Mouse (Mus musculus) heart, adult 2 months (tissue): ENCODE data around the gene Sh3bgrl3.
A peak's percentile ranks its signal among the peaks of the same experiment; 100 is the strongest.

Experiments used
- CTCF ChIP-seq: fragments of 200-600 bp; IDR thresholded peaks from 2 replicates; pipeline ENCODE4 v1.8.1; 2022; ENCODE audit warnings: antibody characterized with exemption, mild to moderate bottlenecking, moderate library complexity
- EP300 ChIP-seq: fragments of 200-500 bp; IDR thresholded peaks from 2 replicates; pipeline ENCODE4 v1.6.1; 2011; ENCODE audit warnings: low read depth, low read length, control low read depth; ENCODE audit not compliant: insufficient read depth
- POLR2A ChIP-seq: fragments of 200-500 bp; IDR thresholded peaks from 2 replicates; pipeline ENCODE4 v1.6.1; 2011; ENCODE audit warnings: mild to moderate bottlenecking, low read depth, low read length, control low read depth; ENCODE audit not compliant: insufficient read depth

DNA sequence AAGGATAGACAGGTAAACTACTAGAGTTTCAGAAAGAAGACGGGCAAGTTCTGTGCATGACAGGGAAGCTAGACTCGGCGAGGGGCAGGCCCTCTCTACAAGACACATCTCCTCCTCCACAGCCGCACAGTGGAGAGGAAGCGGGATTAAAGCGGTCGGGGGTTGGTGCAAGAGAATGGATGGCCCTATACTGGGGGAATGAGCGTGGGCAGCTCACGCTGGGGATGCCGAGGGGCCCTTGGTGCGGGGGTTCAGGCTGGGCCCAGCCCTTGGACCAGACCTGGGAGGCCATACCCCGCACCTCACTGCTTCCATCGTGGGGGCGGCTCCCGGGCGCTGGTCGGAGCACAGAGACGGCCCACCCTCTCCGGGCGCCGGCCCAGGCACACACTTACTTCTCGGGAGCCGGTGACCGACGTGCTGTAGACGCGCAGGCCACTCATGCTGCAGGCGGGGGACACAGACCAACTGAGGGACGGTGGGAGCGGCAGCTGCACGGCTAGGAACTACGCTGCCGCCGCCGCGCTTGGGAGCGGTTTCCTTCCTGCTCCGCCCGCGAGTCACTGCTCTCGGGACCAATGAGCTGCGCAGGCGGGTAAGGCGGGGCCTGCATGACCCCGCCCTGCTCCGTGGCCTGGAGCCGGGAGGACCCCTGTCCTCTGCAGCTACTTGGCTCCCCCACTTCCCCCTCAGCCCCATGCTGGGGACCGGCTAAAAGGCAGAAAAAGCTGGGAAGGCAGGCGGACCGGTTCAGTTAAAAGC lies at the start of gene Sh3bgrl3:
- TF ChIP-seq POLR2A (peak; percentile 86), CTCF (no peak), EP300 (peak; percentile 33; the same call in 1 of the 2 replicates)
